Mouse (Mus musculus) kidney, embryonic 14.5 days (tissue): Measurements from ENCODE around the gene Ccdc155. TPM values are rescaled to one million over a fixed set of nuclear protein-coding genes. Genes with fewer than 3 reads are reported as not detected.
A peak's percentile ranks its signal among the peaks of the same experiment; 100 is the strongest.

ENCODE experiments used
- ATAC-seq: fragments of 200-750 bp; cut with Nextera tagmentation; 2 replicates; pipeline ENCODE4 v1.8.0; 2017; ENCODE audit warnings: moderate number of reproducible peaks, mild to moderate bottlenecking, moderate TSS enrichment, moderate library complexity; ENCODE audit not compliant: low FRiP score, low TSS enrichment
- H3K27ac ChIP-seq: fragments of 300-500 bp; sonication (generic); 2 replicates; pipeline ENCODE4 v1.5.1; 2014; ENCODE audit warnings: low read depth, mild to moderate bottlenecking, low read length, moderate library complexity, mixed read lengths
- H3K27me3 ChIP-seq: fragments of 300-500 bp; sonication (generic); 2 replicates; pipeline ENCODE4 v1.6.1; 2014; ENCODE audit warnings: mild to moderate bottlenecking, low read length; ENCODE audit not compliant: control insufficient read depth, insufficient read depth
- H3K36me3 ChIP-seq: fragments of 300-500 bp; sonication (generic); 2 replicates; pipeline ENCODE4 v1.6.1; 2014; ENCODE audit warnings: low read length, mixed read lengths; ENCODE audit not compliant: control insufficient read depth, insufficient read depth
- H3K4me1 ChIP-seq: fragments of 300-500 bp; sonication (generic); 2 replicates; pipeline ENCODE4 v1.6.1; 2014; ENCODE audit warnings: low read length, mixed read lengths; ENCODE audit not compliant: control insufficient read depth, insufficient read depth
- H3K4me2 ChIP-seq: fragments of 300-500 bp; sonication (generic); replicated peaks from 2 replicates; pipeline ENCODE4 v1.6.1; 2014; ENCODE audit warnings: low read depth, mild to moderate bottlenecking, low read length
- H3K4me3 ChIP-seq: fragments of 300-500 bp; sonication (generic); 2 replicates; pipeline ENCODE4 v1.5.1; 2014; ENCODE audit warnings: mild to moderate bottlenecking, low read length
- H3K9ac ChIP-seq: fragments of 300-500 bp; sonication (generic); 2 replicates; pipeline ENCODE4 v1.6.1; 2014; ENCODE audit warnings: low read depth, mild to moderate bottlenecking, low read length, moderate library complexity
- H3K9me3 ChIP-seq: fragments of 300-500 bp; sonication (generic); 2 replicates; pipeline ENCODE4 v1.6.1; 2016; ENCODE audit warnings: low read length; ENCODE audit not compliant: control insufficient read depth
- WGBS: fragments of 180-500 bp; shearing (Covaris S2); extraction: QIAGEN DNeasy Blood & Tissue Kit; methylation state at CpG from one replicate; pipeline ENCODE4 v1.1.7; 2014; 5-methylcytosine and 5-hydroxymethylcytosine counted together
- polyA plus RNA-seq: library from polyadenylated mRNA; unstranded; fragments of >200 nt; fragmentation: Nextera tagmentation; extraction: Ambion mirVana; gene quantifications from 2 replicates; pipeline ENCODE4 v1.2.1, GENCODE M21; 2014

Gene Ccdc155
- polyA plus RNA-seq, 1 experiment from 2014 or later, result 0.93 TPM

DNA sequence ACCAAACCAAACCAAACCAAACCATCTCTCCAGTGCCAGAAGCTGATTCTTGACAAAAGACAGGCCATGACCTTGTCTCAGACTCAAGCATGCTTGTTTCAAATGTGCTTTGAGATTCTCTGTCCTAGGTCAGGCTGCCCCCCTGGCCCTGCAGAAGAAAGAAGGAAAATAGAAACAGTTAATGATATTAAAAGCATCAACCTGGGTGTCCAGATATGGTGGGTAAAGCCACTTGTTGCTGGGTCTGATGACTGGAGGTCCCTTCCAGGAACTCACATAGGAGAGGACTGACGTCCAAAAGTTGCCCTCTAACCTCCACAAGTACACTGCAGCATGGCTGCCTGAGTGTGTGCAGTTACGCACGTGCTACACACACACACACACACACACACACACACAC, 43.8 kb downstream of the Ccdc155 start:
- Histone ChIP-seq H3K36me3 (peaks cover 16% of the 10 kb centered on the region; the same call in 1 of the 2 replicates), H3K9ac (no peak overlapping the region), H3K4me3 (no peak overlapping the region), H3K4me2 (no peak overlapping the region), H3K27me3 (peaks cover 34% of the 10 kb centered on the region), H3K9me3 (no peaks in the 10 kb centered on the region), H3K27ac (no peak overlapping the region), H3K4me1 (peaks cover 4% of the 10 kb centered on the region)
- WGBS, result 92% methylated on average over 3 of the region's 3 CpGs
- no peak for ATAC-seq

DNA sequence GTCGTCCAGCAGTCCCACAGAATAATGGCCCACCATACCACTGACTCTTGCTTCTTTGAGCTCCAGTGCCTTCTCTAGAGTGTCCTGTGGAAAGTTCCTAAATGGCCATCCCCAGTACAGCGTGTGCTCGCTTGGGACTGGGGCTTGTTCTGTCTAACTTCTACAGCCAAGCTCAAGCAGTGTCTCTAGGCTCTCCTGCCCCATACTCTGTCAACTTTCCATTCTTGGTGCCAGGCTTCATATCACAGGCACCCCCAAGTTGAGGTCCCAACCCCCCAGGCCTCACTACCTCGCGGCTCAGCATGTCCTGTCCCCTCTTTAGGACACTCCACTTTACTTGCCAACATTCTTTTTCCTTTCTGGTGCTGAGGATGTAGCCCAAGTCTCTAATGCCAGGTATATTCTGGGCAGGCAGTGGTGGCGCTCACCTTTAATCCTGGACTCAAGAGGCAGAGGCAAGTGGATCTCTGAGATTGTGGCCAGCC, 44.3 kb downstream of the Ccdc155 start:
- H3K4me2 ChIP-seq, result no peak overlapping the region
- peaks cover 16% of the 10 kb centered on the region; the same call in 1 of the 2 replicates for H3K36me3 ChIP-seq
- peaks cover 29% of the 10 kb centered on the region for H3K27me3 ChIP-seq
- ATAC-seq, result no peak
- peaks cover 7% of the 10 kb centered on the region for H3K4me1 ChIP-seq
- no peaks in the 10 kb centered on the region for H3K9me3 ChIP-seq
- H3K27ac ChIP-seq, result no peak overlapping the region
- H3K9ac ChIP-seq, result no peak overlapping the region
- no peak overlapping the region for H3K4me3 ChIP-seq
- WGBS, result 87% methylated on average over 6 of the region's 6 CpGs

DNA sequence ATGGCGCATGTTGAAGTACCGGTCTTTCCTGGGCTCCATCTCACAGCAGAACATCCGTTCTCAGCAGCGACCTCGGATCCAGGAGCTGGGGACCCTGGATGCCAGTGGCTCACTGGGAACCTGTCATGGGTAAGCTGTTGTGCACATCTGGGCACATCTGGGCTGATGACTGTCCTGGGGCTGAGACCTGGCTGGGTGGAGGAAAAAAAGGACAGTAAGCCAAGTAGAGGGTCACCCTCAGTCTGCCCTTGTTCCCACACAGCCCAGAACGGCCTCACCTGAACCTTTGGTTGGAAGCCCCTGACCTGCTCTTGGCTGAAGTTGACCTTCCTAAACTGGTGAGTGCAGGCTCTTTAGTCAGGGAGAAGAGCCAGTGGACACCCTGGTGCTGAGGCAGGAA, 45.7 kb downstream of the Ccdc155 start:
- H3K27me3 ChIP-seq, result peaks cover 16% of the 10 kb centered on the region
- H3K4me3 ChIP-seq, result no peak overlapping the region
- H3K36me3 ChIP-seq, result peaks cover 16% of the 10 kb centered on the region; the same call in 1 of the 2 replicates
- no peak overlapping the region for H3K4me2 ChIP-seq
- no peak overlapping the region for H3K27ac ChIP-seq
- no peak for ATAC-seq
- H3K9me3 ChIP-seq, result no peaks in the 10 kb centered on the region
- WGBS, result 95% methylated on average over 6 of the region's 6 CpGs
- H3K4me1 ChIP-seq, result peaks cover 10% of the 10 kb centered on the region
- H3K9ac ChIP-seq, result no peak overlapping the region

DNA sequence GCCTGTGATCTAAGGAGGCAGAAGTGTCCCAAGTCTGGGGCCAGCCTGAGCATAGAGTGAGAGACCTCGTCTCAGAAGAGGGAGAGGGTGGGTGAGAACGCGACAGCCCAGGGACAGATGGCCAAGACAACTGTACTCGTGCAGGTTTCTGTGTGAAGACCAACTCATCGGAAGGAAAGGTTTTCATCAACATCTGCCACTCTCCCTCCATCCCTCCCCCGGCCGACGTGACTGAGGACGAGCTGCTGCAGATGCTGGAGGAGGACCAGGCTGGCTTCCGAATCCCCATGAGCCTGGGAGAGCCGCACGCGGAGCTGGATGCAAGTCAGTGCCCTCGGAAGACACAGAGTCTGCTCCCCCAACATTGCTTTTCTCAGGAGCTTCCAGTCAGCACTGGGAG, 47.2 kb downstream of the Ccdc155 start:
- ATAC-seq, result no peak

DNA sequence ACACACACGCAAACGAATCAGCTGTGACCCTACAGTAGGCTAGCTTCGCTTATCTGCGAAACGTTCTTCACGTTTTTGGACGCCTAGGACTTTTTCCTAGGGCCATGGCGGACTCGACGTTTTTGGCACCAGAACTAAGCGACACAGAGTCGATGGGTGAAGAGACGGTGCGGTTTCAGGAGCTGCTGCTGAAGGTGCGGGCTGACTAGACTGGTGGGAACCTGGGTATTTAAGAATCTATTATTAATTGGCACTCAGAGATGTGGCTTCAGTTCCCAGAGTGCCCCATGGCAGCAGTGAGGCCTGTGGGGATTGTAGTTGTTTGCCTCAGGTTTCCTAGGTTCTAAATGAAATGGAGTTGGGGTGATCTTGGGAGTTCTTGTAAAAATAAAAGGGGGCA, 48.5 kb downstream of the Ccdc155 start:
- no peak overlapping the region for H3K4me2 ChIP-seq
- H3K9me3 ChIP-seq, result no peaks in the 10 kb centered on the region
- H3K4me3 ChIP-seq, result no peak overlapping the region
- no peak overlapping the region for H3K27ac ChIP-seq
- H3K27me3 ChIP-seq, result no peaks in the 10 kb centered on the region
- WGBS, result 96% methylated on average over 15 of the region's 15 CpGs
- no peak overlapping the region for H3K9ac ChIP-seq
- H3K36me3 ChIP-seq, result peaks cover 16% of the 10 kb centered on the region; the same call in 1 of the 2 replicates
- no peak for ATAC-seq
- H3K4me1 ChIP-seq, result peaks cover 16% of the 10 kb centered on the region; the same call in 1 of the 2 replicates

More for the DNA sequence above, 47.2 kb downstream of the Ccdc155 start:
- Histone ChIP-seq H3K4me3 (no peak overlapping the region), H3K27ac (no peak overlapping the region), H3K4me1 (peaks cover 10% of the 10 kb centered on the region), H3K9me3 (no peaks in the 10 kb centered on the region), H3K27me3 (peaks cover under 1% of the 10 kb centered on the region; the same call in 1 of the 2 replicates), H3K4me2 (no peak overlapping the region), H3K9ac (no peak overlapping the region), H3K36me3 (peaks cover 16% of the 10 kb centered on the region; the same call in 1 of the 2 replicates)
- 88% methylated on average over 14 of the region's 14 CpGs for WGBS

DNA sequence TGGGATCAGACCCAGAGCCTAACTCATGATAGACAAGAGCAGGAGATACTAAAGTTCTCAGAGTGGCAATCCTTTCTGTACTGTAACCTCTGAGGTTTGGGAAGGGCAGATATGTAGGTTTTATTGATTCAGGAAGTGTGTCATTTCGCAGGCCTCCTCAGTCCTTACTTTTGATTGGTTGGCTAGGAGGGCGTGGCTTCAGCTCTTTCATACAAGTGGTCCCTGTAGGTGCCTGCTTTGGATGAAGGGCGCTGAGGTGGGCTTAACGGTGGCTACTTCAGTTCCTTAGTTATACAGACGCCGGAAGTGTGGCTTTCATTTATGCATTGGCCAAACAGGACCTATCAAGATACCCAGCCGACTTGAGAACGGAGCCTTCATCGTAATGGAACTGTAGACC, 49.1 kb downstream of the Ccdc155 start:
- no peak overlapping the region for H3K9ac ChIP-seq
- no peaks in the 10 kb centered on the region for H3K27me3 ChIP-seq
- H3K9me3 ChIP-seq, result no peaks in the 10 kb centered on the region
- no peak overlapping the region; the same call in 1 of the 2 replicates for H3K4me2 ChIP-seq
- no peak for ATAC-seq
- H3K4me3 ChIP-seq, result no peak overlapping the region
- no peak overlapping the region for H3K27ac ChIP-seq
- WGBS, result 87% methylated on average over 9 of the region's 9 CpGs
- H3K4me1 ChIP-seq, result peaks cover 21% of the 10 kb centered on the region
- peaks cover 13% of the 10 kb centered on the region; the same call in 1 of the 2 replicates for H3K36me3 ChIP-seq

DNA sequence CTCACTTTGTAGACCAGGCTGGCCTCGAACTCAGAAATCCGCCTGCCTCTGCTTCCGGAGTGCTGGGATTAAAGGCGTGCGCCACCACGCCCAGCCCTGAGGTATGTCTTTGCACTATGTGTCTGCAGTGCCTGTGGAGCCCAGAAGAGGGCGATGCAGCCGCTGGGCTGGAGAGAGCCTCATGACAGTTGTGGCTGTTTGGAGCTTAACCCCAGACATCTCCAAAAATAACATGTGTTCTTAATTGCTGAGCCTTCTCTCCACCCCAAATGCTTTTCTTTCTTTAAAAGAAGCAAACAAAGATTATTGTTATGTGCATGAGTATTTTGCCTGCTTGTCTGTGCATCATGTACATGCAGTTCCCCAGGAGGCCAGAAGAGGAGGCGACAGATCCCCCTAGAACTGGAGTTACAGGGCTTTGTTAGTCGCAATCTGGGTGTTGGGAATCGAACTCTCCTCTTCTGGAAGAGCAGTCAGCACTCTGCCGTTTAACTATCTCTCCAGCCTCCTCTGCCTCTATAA, 49.6 kb downstream of the Ccdc155 start:
- Histone ChIP-seq H3K4me1 (peaks cover 26% of the 10 kb centered on the region), H3K9me3 (no peaks in the 10 kb centered on the region), H3K27ac (no peak overlapping the region), H3K9ac (0 out of 2 replicates have a peak overlapping the region, but pooled peaks have one; percentile 78), H3K4me2 (peak overlapping the region; percentile 39), H3K4me3 (peak overlapping the region; percentile 63), H3K27me3 (no peaks in the 10 kb centered on the region), H3K36me3 (peaks cover 12% of the 10 kb centered on the region; the same call in 1 of the 2 replicates)
- no peak for ATAC-seq
- 76% methylated on average over 12 of the region's 12 CpGs for WGBS

DNA sequence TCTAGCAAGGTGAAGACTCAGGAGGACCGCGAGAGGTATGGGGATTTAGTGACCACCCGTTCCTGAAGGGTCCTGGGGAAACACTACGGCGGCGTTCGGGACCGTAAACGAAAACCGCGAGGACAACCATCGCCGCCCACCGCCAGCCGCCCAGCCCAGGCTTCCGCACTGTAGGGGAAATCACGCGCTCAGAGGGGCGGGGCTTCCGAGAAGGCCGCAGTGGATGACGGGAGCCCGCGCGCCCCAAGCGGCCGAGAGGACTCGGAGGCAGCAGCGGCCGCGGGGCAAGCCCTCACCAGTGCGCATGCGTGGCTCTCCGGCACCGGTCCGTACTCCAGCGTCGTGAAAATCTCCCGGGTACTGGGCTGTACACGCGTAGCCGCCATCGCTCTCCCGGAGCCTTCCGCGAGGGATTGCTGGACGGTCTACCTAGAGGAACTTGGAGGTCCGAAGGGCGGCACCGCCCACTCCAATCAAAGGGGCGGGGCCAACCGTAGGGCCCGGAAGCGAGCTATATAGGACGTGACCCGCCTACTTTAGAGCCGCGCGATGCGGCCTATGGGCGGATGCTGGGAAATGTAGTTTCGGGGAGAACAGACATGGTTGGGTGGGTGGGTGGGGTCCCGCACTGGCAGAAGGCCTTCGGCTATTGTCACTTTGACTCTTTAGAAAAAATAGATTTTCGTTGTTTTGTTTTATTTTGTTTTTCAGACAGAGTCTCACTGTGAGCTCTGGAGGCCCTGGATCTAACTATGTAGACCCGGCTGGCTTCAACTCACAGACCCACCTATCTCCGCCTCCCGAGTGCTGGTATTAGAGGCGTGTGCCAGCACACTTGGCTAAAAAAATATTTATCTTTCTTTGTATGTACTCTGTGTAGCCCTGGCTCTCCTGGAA, 50.3 kb downstream of the Ccdc155 start, which contains the start of the genes Pih1d1 and Aldh16a1:
Gene Pih1d1 (plus strand): TSS at position 208 of the 897 bp plus-strand sequence.
Gene Aldh16a1 (minus strand): TSS at position 489 of the 897 bp plus-strand sequence.
- ATAC-seq, result peak; percentile 94
- peak within 1 kb of the TSS; percentile 75 for H3K4me2 ChIP-seq
- H3K4me1 ChIP-seq, result peaks cover 26% of the 10 kb centered on the region
- H3K4me3 ChIP-seq, result peak within 1 kb of the TSS; percentile 63
- peak within 1 kb of the TSS; percentile 78 for H3K9ac ChIP-seq
- H3K36me3 ChIP-seq, result peaks cover 12% of the 10 kb centered on the region; the same call in 1 of the 2 replicates
- no peaks in the 10 kb centered on the region for H3K27me3 ChIP-seq
- H3K9me3 ChIP-seq, result no peaks in the 10 kb centered on the region
- H3K27ac ChIP-seq, result peak within 1 kb of the TSS; percentile 96
- whole genome bisulfite sequencing, result 5% methylated on average over 69 of the region's 69 CpGs
